Mouse (Mus musculus) midbrain, embryonic 11.5 days (tissue): ENCODE results near the gene Acap1. TPM values are rescaled to one million over a fixed set of nuclear protein-coding genes. Genes with fewer than 3 reads are reported as not detected.

Experiments
- ATAC-seq: fragments of 200-750 bp; cut with Nextera tagmentation; 2 replicates; pipeline ENCODE4 v1.8.0; 2017; ENCODE audit warnings: moderate TSS enrichment, moderate library complexity; ENCODE audit not compliant: low FRiP score
- DNase-seq: peaks from one replicate; pipeline ENCODE4 v3.0.0; 2015; ENCODE audit warnings: low spot score; ENCODE audit errors: missing footprints
- H3K27ac ChIP-seq: fragments of 300-500 bp; sonication (generic); 2 replicates; pipeline ENCODE4 v1.5.1; 2014; ENCODE audit warnings: low read depth, low read length
- H3K27me3 ChIP-seq: fragments of 300-500 bp; sonication (generic); 2 replicates; pipeline ENCODE4 v1.6.1; 2014; ENCODE audit warnings: mild to moderate bottlenecking, low read length, moderate library complexity, mixed read lengths; ENCODE audit not compliant: control insufficient read depth, insufficient read depth
- H3K36me3 ChIP-seq: fragments of 300-500 bp; sonication (generic); 2 replicates; pipeline ENCODE4 v1.6.1; 2014; ENCODE audit warnings: mild to moderate bottlenecking, low read length, moderate library complexity, mixed read lengths; ENCODE audit not compliant: control insufficient read depth, insufficient read depth
- H3K4me1 ChIP-seq: fragments of 300-500 bp; sonication (generic); 2 replicates; pipeline ENCODE4 v1.6.1; 2014; ENCODE audit warnings: low read length; ENCODE audit not compliant: control insufficient read depth, insufficient read depth
- H3K4me2 ChIP-seq: fragments of 300-500 bp; sonication (generic); 2 replicates; pipeline ENCODE4 v1.6.1; 2014; ENCODE audit warnings: mild to moderate bottlenecking, moderate library complexity
- H3K4me3 ChIP-seq: fragments of 300-500 bp; sonication (generic); 2 replicates; pipeline ENCODE4 v1.5.1; 2014; ENCODE audit warnings: low read depth, low read length
- H3K9ac ChIP-seq: fragments of 300-500 bp; sonication (generic); 2 replicates; pipeline ENCODE4 v1.6.1; 2014; ENCODE audit warnings: low read length
- H3K9me3 ChIP-seq: fragments of 300-500 bp; sonication (generic); 2 replicates; pipeline ENCODE4 v1.6.1; 2016; ENCODE audit warnings: low read length; ENCODE audit not compliant: control insufficient read depth
- WGBS: fragments of 180-500 bp; shearing (Covaris S2); extraction: QIAGEN DNeasy Blood & Tissue Kit; methylation state at CpG from one replicate; pipeline ENCODE4 v1.1.7; 2014; 5-methylcytosine and 5-hydroxymethylcytosine counted together
- microRNA-seq: library from miRNA; unstranded; fragments of <30 nt; microRNA quantifications from one replicate; pipeline ENCODE4, GENCODE M21; 2017
- polyA plus RNA-seq: library from polyadenylated mRNA; unstranded; fragments of >200 nt; fragmentation: Nextera tagmentation; extraction: Ambion mirVana; gene quantifications from 2 replicates; pipeline ENCODE4 v1.2.1, GENCODE M21; 2014

Acap1 gene
- polyA plus RNA-seq, 1 experiment from 2014 or later, result 0.36 TPM

DNA sequence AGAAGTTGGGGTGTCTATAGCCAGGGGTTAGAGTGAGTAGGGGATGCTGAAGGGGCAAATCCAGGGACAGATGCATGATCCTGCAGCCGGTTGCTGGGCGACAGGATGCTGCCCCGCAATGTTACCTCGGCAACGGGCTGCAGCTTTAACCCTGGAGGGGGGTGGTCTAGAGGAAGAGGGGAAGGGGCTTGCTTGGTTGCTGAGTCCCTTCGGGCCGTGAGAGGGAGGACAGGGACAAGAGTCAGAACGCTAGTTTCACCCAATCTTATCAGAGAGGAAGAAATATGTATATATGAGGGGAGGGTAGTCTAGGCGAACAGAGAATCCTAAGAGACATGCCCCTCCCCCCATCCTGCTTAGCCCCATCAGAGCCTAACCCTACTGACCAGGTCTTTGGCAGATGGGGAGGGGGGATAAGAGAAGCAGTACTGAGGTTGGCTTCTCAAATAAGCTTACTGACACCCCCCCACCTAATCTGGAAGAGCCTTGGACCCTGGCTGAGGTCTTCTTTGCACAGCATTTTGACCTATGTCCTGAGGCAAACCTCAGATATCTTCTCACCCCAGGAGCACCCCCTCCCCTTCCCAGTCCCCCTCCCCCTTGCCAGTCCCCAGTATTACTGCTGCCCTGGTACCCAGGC lies 59.9 kb downstream of the Acap1 start:
- 0 out of 2 replicates have a peak, but pooled peaks have one; percentile 3 for ATAC-seq
- peak overlapping the region; percentile 62 for H3K4me3 ChIP-seq
- peak; percentile 97 for DNase-seq
- H3K9ac ChIP-seq, result peak overlapping the region; percentile 21; the same call in 1 of the 2 replicates
- peak overlapping the region; percentile 17; the same call in 1 of the 2 replicates for H3K27ac ChIP-seq
- no peaks in the 10 kb centered on the region for H3K9me3 ChIP-seq
- peak overlapping the region; percentile 87 for H3K4me2 ChIP-seq
- WGBS, result 0% methylated on average over 9 of the region's 9 CpGs
- H3K27me3 ChIP-seq, result peaks cover 8% of the 10 kb centered on the region; the same call in 1 of the 2 replicates
- H3K4me1 ChIP-seq, result peaks cover 38% of the 10 kb centered on the region
- peaks cover 2% of the 10 kb centered on the region; the same call in 1 of the 2 replicates for H3K36me3 ChIP-seq

DNA sequence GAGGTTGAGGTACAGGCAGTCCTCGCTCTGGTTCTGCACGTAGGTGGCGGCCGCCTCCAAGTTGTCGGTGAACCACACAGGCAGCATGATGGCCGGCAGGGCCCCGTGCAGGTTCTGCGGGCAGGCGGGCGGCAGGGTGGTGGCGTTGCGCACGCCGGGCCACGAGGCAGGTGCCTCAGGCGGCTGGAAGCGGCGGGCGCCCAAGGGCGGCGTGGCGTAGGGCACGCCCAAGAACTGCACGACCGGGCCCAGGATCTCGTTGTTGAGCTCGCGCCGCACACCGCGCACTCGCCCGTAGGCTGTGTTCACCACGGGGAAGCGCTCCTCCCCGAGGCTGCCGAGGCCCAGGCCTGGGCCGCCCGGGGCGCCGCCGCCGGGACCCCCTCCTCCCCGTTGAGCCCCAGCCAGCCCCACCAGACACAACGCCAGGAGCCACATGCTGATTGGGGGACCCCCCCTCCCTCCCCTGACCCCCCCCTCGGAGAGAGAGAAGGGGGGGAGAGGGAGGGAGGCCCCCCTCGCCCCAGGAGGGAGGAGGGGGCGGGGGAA lies 61.3 kb downstream of the Acap1 start:
- ATAC-seq (no peak), DNase-seq (peak; percentile 91)
- Histone ChIP-seq H3K36me3 (peaks cover 2% of the 10 kb centered on the region; the same call in 1 of the 2 replicates), H3K4me2 (peak overlapping the region; percentile 87), H3K27me3 (peaks cover 8% of the 10 kb centered on the region; the same call in 1 of the 2 replicates), H3K4me3 (peak overlapping the region; percentile 62), H3K9ac (peak overlapping the region; percentile 70), H3K9me3 (no peaks in the 10 kb centered on the region), H3K4me1 (peaks cover 34% of the 10 kb centered on the region), H3K27ac (no peak overlapping the region)
- 6% methylated on average over 43 of the region's 48 CpGs for WGBS

DNA sequence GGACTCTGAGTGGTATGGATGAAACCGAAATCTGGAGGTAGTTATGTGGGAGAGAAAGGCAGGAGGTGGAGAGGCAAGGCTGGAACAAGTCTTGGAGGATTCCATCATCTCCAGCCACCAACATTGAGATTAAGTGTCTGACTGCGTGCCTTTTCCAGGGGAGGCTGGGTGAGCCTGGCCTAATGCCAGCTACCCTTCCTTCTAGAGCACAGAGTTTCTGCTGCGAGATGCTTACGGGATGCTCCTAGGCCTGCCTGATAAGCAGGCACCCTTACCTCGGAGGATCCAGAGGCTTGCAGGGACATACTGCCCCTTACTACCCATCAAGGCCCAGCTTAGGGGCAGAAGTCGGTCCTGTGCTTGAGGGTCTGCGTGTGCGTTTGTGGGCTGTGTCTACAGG lies 61.8 kb downstream of the Acap1 start:
- 57% methylated on average over 8 of the region's 8 CpGs for WGBS
- H3K27ac ChIP-seq, result no peak overlapping the region

More for the DNA sequence above, 61.8 kb downstream of the Acap1 start:
- ATAC-seq (no peak), DNase-seq (no peak)
- Histone ChIP-seq H3K9ac (peak overlapping the region; percentile 70), H3K36me3 (peaks cover 2% of the 10 kb centered on the region; the same call in 1 of the 2 replicates), H3K9me3 (no peaks in the 10 kb centered on the region), H3K4me1 (peaks cover 33% of the 10 kb centered on the region), H3K4me3 (peak overlapping the region; percentile 62), H3K4me2 (peak overlapping the region; percentile 87), H3K27me3 (peaks cover 8% of the 10 kb centered on the region; the same call in 1 of the 2 replicates)

Small RNA genes within 50 kb of the gene (microRNA-seq; reads per million reads assigned to microRNA genes)
- not detected for gene Mir6924

Other genes with a start within 250 kb of the Acap1 start
- gene Sox15, start 240.2 kb downstream of the Acap1 start, polyA plus RNA-seq, result 0.16 TPM in 1 of 2 replicates, not detected in the other
- 31.2 and 34.5 TPM in 2 replicates for gene Mpdu1, start 232.9 kb downstream of the Acap1 start, polyA plus RNA-seq
- gene Cd68, start 229.4 kb downstream of the Acap1 start, polyA plus RNA-seq, result 7.0 and 7.9 TPM in 2 replicates
- 877 and 900 TPM in 2 replicates for gene Eif4a1, start 223.1 kb downstream of the Acap1 start, polyA plus RNA-seq
- 80.6 and 90.8 TPM in 2 replicates for gene Senp3, start 213.5 kb downstream of the Acap1 start, polyA plus RNA-seq
- gene Tnfsf13, start 209.8 kb downstream of the Acap1 start, polyA plus RNA-seq, result not detected in 2 replicates
- 2.0 and 2.8 TPM in 2 replicates for gene Tnfsf12, start 199.7 kb downstream of the Acap1 start, polyA plus RNA-seq
- gene Tnfsfm13, start 199.4 kb downstream of the Acap1 start, polyA plus RNA-seq, result 0.78 and 1.6 TPM in 2 replicates
- 52.4 and 54.1 TPM in 2 replicates for gene Polr2a, start 136.9 kb downstream of the Acap1 start, polyA plus RNA-seq
- not detected in 2 replicates for gene Slc35g3, start 133.6 kb downstream of the Acap1 start, polyA plus RNA-seq
- gene Zbtb4, start 129.6 kb downstream of the Acap1 start, polyA plus RNA-seq, result 0.90 and 0.91 TPM in 2 replicates
- gene Chrnb1, start 99.6 kb downstream of the Acap1 start, polyA plus RNA-seq, result 0.67 and 0.79 TPM in 2 replicates
- 1.3 and 1.5 TPM in 2 replicates for gene Fgf11, start 93.7 kb downstream of the Acap1 start, polyA plus RNA-seq
- 0.20 and 0.23 TPM in 2 replicates for gene Tmem102, start 89.9 kb downstream of the Acap1 start, polyA plus RNA-seq
- gene Gm39566, start 80.2 kb downstream of the Acap1 start, polyA plus RNA-seq, result not detected in 2 replicates
- gene Spem2, start 77.1 kb downstream of the Acap1 start, polyA plus RNA-seq, result not detected in 2 replicates
- gene Spem1, start 73.4 kb downstream of the Acap1 start, polyA plus RNA-seq, result 0.12 TPM in 1 of 2 replicates, not detected in the other
- gene Nlgn2, start 57.8 kb downstream of the Acap1 start, polyA plus RNA-seq, result 9.9 and 10.3 TPM in 2 replicates
- gene Tmem256, start 57.0 kb downstream of the Acap1 start, polyA plus RNA-seq, result 285 and 287 TPM in 2 replicates
- 61.7 and 65.3 TPM in 2 replicates for gene Plscr3, start 49.2 kb downstream of the Acap1 start, polyA plus RNA-seq
- gene Tnk1, start 36.8 kb downstream of the Acap1 start, polyA plus RNA-seq, result 0.44 and 0.48 TPM in 2 replicates
- gene Tmem95, start 17.5 kb downstream of the Acap1 start, polyA plus RNA-seq, result not detected in 2 replicates
- gene Kctd11, start 14.1 kb downstream of the Acap1 start, polyA plus RNA-seq, result 3.1 and 3.9 TPM in 2 replicates
- 15.3 and 17.8 TPM in 2 replicates for gene 2810408A11Rik, start 5.4 kb upstream of the Acap1 start, polyA plus RNA-seq
- gene Neurl4, start 5.5 kb upstream of the Acap1 start, polyA plus RNA-seq, result 15.6 and 16.3 TPM in 2 replicates
- gene Gps2, start 18.3 kb upstream of the Acap1 start, polyA plus RNA-seq, result 92.2 and 95.8 TPM in 2 replicates
- gene Eif5a, start 26.4 kb upstream of the Acap1 start, polyA plus RNA-seq, result 1,778 and 1,800 TPM in 2 replicates
- gene Ybx2, start 40.3 kb upstream of the Acap1 start, polyA plus RNA-seq, result 3.2 and 5.1 TPM in 2 replicates
- gene Slc2a4, start 52.6 kb upstream of the Acap1 start, polyA plus RNA-seq, result 6.3 and 7.8 TPM in 2 replicates
- gene Cldn7, start 69.2 kb upstream of the Acap1 start, polyA plus RNA-seq, result 2.3 and 2.7 TPM in 2 replicates
- 20.7 and 22.6 TPM in 2 replicates for gene Ctdnep1, start 85.6 kb upstream of the Acap1 start, polyA plus RNA-seq
- gene Elp5, start 87.0 kb upstream of the Acap1 start, polyA plus RNA-seq, result 150 and 151 TPM in 2 replicates
- gene Gabarap, start 95.6 kb upstream of the Acap1 start, polyA plus RNA-seq, result 566 and 590 TPM in 2 replicates
- 51.5 and 53.4 TPM in 2 replicates for gene Phf23, start 100.2 kb upstream of the Acap1 start, polyA plus RNA-seq
- gene Dvl2, start 105.1 kb upstream of the Acap1 start, polyA plus RNA-seq, result 29.0 and 30.0 TPM in 2 replicates
- 46.5 and 47.8 TPM in 2 replicates for gene Acadvl, start 119.9 kb upstream of the Acap1 start, polyA plus RNA-seq
- 11.2 and 15.2 TPM in 2 replicates for gene Dlg4, start 121.4 kb upstream of the Acap1 start, polyA plus RNA-seq
- 0.23 and 0.51 TPM in 2 replicates for gene Asgr1, start 158.5 kb upstream of the Acap1 start, polyA plus RNA-seq
- gene Asgr2, start 197.1 kb upstream of the Acap1 start, polyA plus RNA-seq, result not detected in 2 replicates
- gene Mgl2, start 234.8 kb upstream of the Acap1 start, polyA plus RNA-seq, result 0.11 and 0.22 TPM in 2 replicates